Mouse (Mus musculus): Measurements from ENCODE around the gene Pth1r. TPM values are rescaled to one million over a fixed set of nuclear protein-coding genes. Genes with fewer than 3 reads are reported as not detected.

The Pth1r gene
- polyA plus RNA-seq, 1 experiment: 0.34 TPM

GRCm38 (mm10) chr9:110751412-110751811 is 4.5 kb upstream of the Pth1r start:
- H3K4me1 ChIP-seq (ENCODE audit: control insufficient read depth, insufficient read depth, low read length): no peaks in the 10 kb centered on the region
- H3K27ac ChIP-seq (ENCODE audit: insufficient read depth, low read depth, low read length): no peak overlapping the region
- TF ChIP-seq CTCF (IDR thresholded peaks at IDR 0.05; ENCODE audit: low read depth, low read length): no peak
- H3K4me3 ChIP-seq (ENCODE audit: insufficient read depth, low read length): no peak overlapping the region

GRCm38 (mm10) chr9:110750404-110751187 is 3.7 kb upstream of the Pth1r start:
- no peak overlapping the region for H3K27ac ChIP-seq (ENCODE audit: insufficient read depth, low read depth, low read length)
- no peaks in the 10 kb centered on the region for H3K4me1 ChIP-seq (ENCODE audit: control insufficient read depth, insufficient read depth, low read length)
- TF ChIP-seq POLR2A (IDR thresholded peaks at IDR 0.05; ENCODE audit: borderline replicate concordance, low read depth, low read length) (no peak), CTCF (IDR thresholded peaks at IDR 0.05; ENCODE audit: low read depth, low read length) (no peak)
- no peak overlapping the region for H3K4me3 ChIP-seq (ENCODE audit: insufficient read depth, low read length)

DNA sequence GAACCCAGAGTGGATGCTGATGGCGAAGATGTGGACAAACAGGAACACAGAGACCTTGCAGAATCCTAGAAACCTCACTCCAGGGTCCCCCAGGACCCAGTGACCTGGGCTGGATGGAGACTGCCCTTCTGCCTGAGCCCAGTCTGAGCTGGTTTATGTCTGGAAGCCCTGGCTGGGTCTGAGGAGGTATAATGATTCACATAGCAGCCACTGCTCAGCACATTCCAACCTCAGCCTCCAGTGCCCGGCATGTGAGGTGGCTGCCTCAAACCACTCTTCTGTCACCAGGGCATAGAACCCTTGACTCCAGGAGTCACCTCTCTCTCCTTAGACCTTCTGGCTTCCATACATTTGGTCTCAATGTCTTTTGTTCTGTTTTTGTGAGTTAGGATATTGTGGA is 1.5 kb upstream of the Pth1r start:
- TF ChIP-seq POLR2A (IDR thresholded peaks at IDR 0.05; ENCODE audit: borderline replicate concordance, low read depth, low read length) (no peak), CTCF (IDR thresholded peaks at IDR 0.05; ENCODE audit: low read depth, low read length) (no peak)
- Histone ChIP-seq H3K4me3 (ENCODE audit: insufficient read depth, low read length) (no peak overlapping the region), H3K4me1 (ENCODE audit: control insufficient read depth, insufficient read depth, low read length) (no peaks in the 10 kb centered on the region), H3K27ac (ENCODE audit: insufficient read depth, low read depth, low read length) (no peak overlapping the region)

DNA sequence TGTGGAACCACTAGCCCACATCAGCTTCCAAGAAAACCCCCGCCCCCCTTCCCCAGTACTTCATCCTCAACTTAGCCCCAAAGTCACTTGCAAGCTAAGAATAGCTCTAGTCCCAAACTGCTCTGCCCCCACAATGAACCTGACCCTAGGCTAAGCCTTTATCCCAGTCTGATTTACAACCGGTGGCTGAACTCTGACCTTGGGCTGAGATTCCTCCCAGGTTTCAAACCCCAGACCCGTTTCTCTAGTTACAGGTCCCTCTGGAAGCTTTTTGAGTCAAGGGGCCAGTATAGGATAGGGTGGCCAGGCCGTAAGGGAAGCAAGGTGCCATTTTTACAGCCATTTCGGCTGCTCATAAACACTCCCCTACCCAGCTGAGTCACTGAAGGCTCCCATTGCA is 707 bp downstream of the Pth1r start:
- TF ChIP-seq CTCF (IDR thresholded peaks at IDR 0.05; ENCODE audit: low read depth, low read length): no peak
- TF ChIP-seq POLR2A (IDR thresholded peaks at IDR 0.05; ENCODE audit: borderline replicate concordance, low read depth, low read length): no peak
- Histone ChIP-seq H3K4me1 (ENCODE audit: control insufficient read depth, insufficient read depth, low read length) (no peaks in the 10 kb centered on the region), H3K27ac (ENCODE audit: insufficient read depth, low read depth, low read length) (no peak overlapping the region), H3K4me3 (ENCODE audit: insufficient read depth, low read length) (no peak overlapping the region)

DNA sequence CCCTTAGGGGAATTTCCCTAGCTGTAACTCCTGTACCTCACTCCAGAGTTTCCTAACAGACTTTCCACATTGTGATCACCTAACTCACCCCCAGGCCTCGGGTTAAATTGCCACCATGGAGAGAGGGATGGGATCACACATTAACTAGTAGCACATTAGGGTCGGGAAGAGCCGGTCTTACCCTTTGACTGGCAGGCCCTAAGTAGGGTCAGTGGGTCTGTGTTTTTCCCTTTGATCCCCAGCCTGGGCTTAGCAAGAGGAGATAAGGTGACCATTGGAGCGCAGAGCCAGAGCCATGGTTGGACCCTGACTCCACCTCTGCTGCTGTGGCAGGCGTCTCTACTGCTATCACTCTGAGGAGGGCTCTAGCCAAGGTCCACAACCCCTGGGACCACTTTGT is 1.2 kb downstream of the Pth1r start:
- no peak for TF ChIP-seq POLR2A (IDR thresholded peaks at IDR 0.05; ENCODE audit: borderline replicate concordance, low read depth, low read length)
- no peak for TF ChIP-seq CTCF (IDR thresholded peaks at IDR 0.05; ENCODE audit: low read depth, low read length)
- H3K4me1 ChIP-seq (ENCODE audit: control insufficient read depth, insufficient read depth, low read length): no peaks in the 10 kb centered on the region
- no peak overlapping the region for H3K27ac ChIP-seq (ENCODE audit: insufficient read depth, low read depth, low read length)
- no peak overlapping the region for H3K4me3 ChIP-seq (ENCODE audit: insufficient read depth, low read length)

DNA sequence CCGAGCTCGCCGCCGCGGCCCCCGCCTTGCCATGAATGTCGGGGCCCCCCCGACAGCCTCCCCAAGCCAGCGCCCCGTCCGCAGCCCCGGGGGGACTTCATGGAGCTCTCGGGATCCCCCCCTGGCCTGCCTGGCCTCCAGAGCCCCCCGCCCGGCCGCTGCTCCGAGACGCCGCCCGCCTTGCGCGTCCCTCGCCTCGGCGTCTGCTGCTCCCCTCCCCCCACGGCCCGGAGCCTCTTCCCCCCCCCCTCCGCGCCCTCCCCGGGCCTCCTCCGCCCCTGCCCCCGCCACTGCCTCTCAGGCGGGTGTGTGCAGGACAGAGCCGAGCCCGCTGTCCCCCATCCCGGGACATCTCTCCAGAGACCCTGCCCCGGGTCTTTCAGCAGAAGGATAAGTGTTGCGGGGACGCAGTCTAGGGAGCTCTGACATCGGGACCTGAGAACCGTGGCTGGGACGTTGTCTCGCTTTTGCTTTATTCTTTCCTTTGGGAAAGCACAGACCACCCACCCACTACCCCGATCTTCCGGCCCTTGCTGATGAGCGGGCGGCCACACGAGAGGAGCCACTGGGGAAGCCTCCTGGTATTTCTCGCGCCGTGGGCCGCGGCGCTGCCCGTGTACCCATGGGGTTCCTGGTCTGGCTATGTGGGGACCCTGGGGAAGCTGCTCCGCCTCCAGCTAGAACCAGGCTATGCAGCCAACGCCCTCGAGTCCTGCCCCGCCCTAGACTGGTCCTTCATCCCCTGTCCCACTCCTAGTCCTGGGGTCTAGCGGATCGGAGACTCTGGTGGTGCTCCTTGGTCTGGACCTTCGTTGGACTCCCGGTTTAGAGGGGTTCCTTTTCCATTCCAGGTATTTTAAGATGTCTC is 3.3 kb downstream of the Pth1r start:
- no peak for TF ChIP-seq CTCF (IDR thresholded peaks at IDR 0.05; ENCODE audit: low read depth, low read length)
- no peak for TF ChIP-seq POLR2A (IDR thresholded peaks at IDR 0.05; ENCODE audit: borderline replicate concordance, low read depth, low read length)
- H3K4me1 ChIP-seq (ENCODE audit: control insufficient read depth, insufficient read depth, low read length): no peaks in the 10 kb centered on the region
- no peak overlapping the region for H3K4me3 ChIP-seq (ENCODE audit: insufficient read depth, low read length)
- no peak overlapping the region for H3K27ac ChIP-seq (ENCODE audit: insufficient read depth, low read depth, low read length)

GRCm38 (mm10) chr9:110742951-110743455 is 3.9 kb downstream of the Pth1r start:
- H3K27ac ChIP-seq (ENCODE audit: insufficient read depth, low read depth, low read length): no peak overlapping the region

GRCm38 (mm10) chr9:110742295-110742950 is 4.5 kb downstream of the Pth1r start:
- no peaks in the 10 kb centered on the region for H3K4me1 ChIP-seq (ENCODE audit: control insufficient read depth, insufficient read depth, low read length)
- peak overlapping the region; percentile 53 for H3K4me3 ChIP-seq (ENCODE audit: insufficient read depth, low read length)
- H3K27ac ChIP-seq (ENCODE audit: insufficient read depth, low read depth, low read length): no peak overlapping the region
- TF ChIP-seq POLR2A (IDR thresholded peaks at IDR 0.05; ENCODE audit: borderline replicate concordance, low read depth, low read length): no peak
- TF ChIP-seq CTCF (IDR thresholded peaks at IDR 0.05; ENCODE audit: low read depth, low read length): no peak

More at GRCm38 (mm10) chr9:110742951-110743455, 3.9 kb downstream of the Pth1r start:
- no peak for TF ChIP-seq CTCF (IDR thresholded peaks at IDR 0.05; ENCODE audit: low read depth, low read length)
- TF ChIP-seq POLR2A (IDR thresholded peaks at IDR 0.05; ENCODE audit: borderline replicate concordance, low read depth, low read length): no peak
- Histone ChIP-seq H3K4me1 (ENCODE audit: control insufficient read depth, insufficient read depth, low read length) (no peaks in the 10 kb centered on the region), H3K4me3 (ENCODE audit: insufficient read depth, low read length) (peak overlapping the region; percentile 53)

GRCm38 (mm10) chr9:110741711-110742294 is 5.1 kb downstream of the Pth1r start, which contains the start of gene Myl3:
Gene Myl3, plus strand, starts transcription at chr9:110741861.
- Histone ChIP-seq H3K4me3 (ENCODE audit: insufficient read depth, low read length) (peak within 1 kb of the TSS; percentile 53), H3K4me1 (ENCODE audit: control insufficient read depth, insufficient read depth, low read length) (no peaks in the 10 kb centered on the region), H3K27ac (ENCODE audit: insufficient read depth, low read depth, low read length) (no peak within 1 kb of the TSS)
- TF ChIP-seq POLR2A (IDR thresholded peaks at IDR 0.05; ENCODE audit: borderline replicate concordance, low read depth, low read length) (no peak), CTCF (IDR thresholded peaks at IDR 0.05; ENCODE audit: low read depth, low read length) (no peak)
